Mouse (Mus musculus) heart, adult 8-10 months (tissue): ENCODE data around the gene Trpc6. TPM values are rescaled to one million over a fixed set of nuclear protein-coding genes. Genes with fewer than 3 reads are reported as not detected.

Source experiments
- DNase-seq: peaks from one replicate; pipeline ENCODE4 v3.0.0; 2022; ENCODE audit warnings: low spot score
- total RNA-seq, 4 experiments: library from RNA; stranded (reverse); gene quantifications; 2 replicates each; pipeline ENCODE4 v1.2.4; 2022

Trpc6 gene
- total RNA-seq: under 1 TPM; 0.30 to 0.49 (median 0.36) TPM

DNA sequence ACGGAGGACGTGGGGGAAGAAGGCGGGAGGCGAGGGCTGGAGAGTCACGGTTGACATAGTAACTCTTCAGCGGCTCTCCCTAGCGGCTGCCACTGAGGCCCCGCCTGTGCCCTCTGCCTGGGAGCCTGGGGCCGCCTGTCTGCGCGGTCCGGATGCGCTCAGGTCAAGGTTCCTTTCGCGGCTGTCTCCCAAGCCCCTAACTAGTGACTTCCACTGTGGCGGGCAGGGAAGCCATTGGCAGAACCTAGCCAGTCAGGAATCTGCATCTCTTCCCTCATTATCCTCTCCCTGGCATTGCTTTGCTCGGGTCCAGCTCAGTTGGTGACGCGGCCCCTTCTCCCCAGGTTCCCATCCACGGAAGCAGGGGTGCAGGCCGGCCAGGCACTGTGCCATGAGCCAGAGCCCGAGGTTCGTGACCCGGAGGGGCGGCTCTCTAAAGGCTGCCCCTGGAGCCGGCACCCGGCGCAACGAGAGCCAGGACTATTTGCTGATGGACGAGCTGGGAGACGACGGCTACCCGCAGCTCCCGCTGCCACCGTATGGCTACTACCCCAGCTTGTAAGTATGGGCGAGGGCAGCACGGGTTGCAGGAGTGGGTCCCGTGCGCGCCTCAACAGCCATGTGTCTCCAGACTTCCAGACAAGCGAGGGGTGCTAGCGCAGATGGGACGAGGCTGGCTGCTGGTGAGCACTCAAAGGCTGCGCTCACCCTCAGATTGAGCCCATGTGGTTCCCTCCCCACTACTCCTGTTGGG lies at the start of gene Trpc6:
Gene Trpc6 (plus strand): TSS at position 102 of the 754 bp plus-strand sequence.
- DNase-seq: no peak

GRCm38 (mm10) chr9:8520911-8521310 lies 23.0 kb upstream of the Trpc6 start:
- DNase-seq: no peak

DNA sequence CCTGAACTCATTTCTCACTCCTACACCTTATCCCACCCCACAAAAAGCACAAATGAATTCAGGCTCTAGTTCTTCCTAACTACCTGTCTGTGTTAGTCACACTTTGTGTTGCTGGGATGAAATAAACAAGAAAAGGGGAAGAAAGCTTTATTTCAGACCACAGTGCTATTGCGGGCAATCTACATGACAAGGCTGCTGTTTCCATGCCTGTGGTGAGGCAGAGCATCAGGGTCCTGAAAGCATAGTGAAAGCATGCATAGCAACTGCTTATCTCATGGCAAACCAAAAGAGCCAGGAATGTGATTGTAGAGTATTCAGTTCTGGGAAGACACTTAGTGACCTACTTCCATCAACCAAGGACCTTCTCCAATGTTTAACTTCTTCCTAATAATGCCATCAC lies 10.3 kb upstream of the Trpc6 start:
- DNase-seq: no peak

GRCm38 (mm10) chr9:8545236-8545635 lies 1.3 kb downstream of the Trpc6 start:
- no peak for DNase-seq

DNA sequence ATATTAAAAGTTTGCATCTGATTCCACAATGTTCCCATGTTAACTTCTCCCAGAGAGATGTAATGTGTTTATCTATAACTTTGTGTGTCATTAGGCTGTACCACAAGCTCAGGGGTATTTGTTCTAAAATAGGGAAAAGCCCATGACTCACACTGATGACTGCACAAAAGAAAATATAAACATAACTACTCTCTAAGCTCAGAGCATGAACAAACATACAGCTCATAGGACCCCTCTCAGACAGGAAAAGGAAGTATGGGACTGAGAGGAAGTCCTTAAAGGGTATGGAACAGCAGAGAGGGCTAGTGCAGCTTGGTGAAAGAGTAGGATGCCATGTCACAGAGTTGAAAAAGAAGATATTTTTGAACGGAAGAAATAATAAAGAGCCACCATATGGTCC lies 14.6 kb downstream of the Trpc6 start:
- no peak for DNase-seq

GRCm38 (mm10) chr9:8592618-8593017 lies 48.7 kb downstream of the Trpc6 start:
- no peak for DNase-seq

- no peak for DNase-seq
Observed at GRCm38 (mm10) chr9:8597089-8597488, 53.1 kb downstream of the Trpc6 start.

DNA sequence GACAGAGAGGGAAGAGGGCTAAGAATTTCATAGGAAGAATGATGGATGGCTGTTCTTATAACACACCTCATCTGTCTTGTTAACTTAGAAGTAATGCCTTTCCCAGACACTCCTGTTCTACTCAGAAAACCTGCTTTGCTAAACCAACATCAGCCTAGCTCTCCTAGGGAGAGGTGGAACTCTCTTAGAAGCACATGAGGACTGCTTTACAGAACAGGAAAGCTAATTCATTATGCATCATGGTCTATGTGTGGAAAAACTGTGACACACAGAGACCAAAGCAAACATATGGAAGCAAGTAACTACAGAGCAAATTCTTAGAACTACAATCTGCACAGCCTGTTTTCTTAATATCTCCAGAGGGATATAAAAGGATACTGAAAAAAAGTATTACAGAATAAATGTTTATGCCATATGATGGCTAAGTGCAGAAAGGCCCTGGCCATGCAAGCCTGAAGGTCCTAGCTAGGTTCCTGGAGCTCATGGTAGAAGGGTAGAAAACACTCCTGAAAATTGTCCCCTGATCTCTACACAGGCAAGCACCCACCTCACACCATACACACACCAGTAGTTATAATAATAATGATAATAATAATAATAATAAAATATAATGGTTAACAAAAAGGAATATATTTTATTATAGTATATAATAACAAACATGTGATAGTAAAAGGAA lies 63.0 kb downstream of the Trpc6 start:
- no peak for DNase-seq

- DNase-seq: no peak
Observed at GRCm38 (mm10) chr9:8634344-8634743, 90.4 kb downstream of the Trpc6 start.

DNA sequence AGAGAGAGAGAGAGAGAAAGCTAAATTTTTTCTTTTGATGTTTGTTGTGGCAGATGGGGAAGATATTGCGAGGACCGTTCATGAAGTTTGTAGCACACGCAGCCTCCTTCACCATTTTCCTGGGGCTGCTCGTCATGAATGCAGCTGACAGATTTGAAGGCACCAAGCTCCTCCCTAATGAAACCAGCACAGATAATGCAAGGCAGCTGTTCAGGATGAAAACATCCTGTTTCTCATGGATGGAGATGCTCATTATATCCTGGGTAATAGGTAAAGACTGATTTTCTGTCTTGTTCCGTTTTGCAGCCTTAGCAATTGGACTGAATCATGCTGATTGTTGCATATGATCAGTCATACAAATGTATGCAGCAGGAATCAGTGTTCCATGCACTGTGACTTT lies 99.5 kb downstream of the Trpc6 start:
- DNase-seq: no peak

DNA sequence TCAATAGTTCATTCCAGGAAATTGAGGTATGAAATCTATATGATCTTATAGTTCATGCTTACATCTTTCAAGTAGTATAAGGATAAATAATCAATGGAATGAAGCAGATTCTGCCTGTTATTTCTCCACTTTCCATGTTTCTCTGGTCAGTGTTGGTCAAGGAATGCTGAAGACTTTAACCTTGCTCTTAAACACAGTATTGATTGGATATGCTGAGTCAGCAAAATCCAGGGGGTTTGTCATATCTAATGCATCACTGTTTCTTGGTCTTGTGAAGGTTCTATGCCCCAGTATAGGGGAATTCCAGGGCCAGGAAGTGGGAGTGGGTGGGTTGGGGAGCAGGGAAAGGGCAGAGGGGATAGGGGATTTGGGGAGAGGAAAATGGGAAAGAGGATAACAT lies 111.4 kb downstream of the Trpc6 start:
- DNase-seq: no peak

- no peak for DNase-seq
Observed at GRCm38 (mm10) chr9:8672944-8673343, 129.0 kb downstream of the Trpc6 start.

DNA sequence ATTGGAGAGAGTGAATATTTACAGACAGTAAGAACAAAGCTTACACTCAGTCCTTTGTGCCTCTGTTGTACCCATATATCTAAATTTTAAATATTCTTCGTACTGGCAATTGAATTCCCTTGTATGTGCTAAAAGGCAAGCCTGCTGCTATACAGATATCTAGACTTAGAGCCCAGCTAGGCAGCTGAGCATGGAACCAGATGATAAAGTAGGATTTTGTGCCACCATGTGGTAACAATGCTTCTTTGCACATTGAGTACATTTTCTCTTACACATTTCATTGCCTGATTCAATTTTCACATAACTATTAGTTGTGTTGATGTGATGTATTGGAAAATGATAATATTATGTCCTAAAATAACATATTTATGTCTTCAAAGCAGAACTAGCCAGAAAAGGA lies 132.7 kb downstream of the Trpc6 start:
- no peak for DNase-seq

DNA sequence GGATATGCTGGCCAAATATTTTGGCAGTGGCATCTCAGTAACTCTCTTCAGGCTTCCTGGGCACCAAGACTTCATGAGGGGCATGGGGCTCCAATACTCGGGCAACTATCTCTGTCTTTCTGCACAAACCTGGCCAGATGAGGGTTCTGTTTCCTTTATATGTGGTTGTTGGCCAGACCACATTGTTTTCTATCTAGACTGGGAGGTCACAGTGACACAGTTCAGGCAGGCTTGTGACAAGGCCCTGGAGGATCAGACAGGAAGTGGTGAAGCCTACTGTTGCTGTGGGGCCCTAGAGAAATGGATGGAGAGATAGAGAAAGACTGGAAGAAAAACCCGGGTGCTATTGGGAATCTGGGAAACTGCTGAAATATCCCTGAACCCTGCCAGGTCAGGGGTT lies 149.2 kb downstream of the Trpc6 start:
- DNase-seq: no peak

GRCm38 (mm10) chr9:8700669-8701068 lies 156.7 kb downstream of the Trpc6 start:
- peak; percentile 33 for DNase-seq

- DNase-seq: no peak
Observed at GRCm38 (mm10) chr9:8703516-8703915, 159.6 kb downstream of the Trpc6 start.

GRCm38 (mm10) chr9:8703956-8704355 lies 160.0 kb downstream of the Trpc6 start:
- DNase-seq: no peak

GRCm38 (mm10) chr9:8710052-8710739 lies 166.3 kb downstream of the Trpc6 start:
- DNase-seq: no peak

DNA sequence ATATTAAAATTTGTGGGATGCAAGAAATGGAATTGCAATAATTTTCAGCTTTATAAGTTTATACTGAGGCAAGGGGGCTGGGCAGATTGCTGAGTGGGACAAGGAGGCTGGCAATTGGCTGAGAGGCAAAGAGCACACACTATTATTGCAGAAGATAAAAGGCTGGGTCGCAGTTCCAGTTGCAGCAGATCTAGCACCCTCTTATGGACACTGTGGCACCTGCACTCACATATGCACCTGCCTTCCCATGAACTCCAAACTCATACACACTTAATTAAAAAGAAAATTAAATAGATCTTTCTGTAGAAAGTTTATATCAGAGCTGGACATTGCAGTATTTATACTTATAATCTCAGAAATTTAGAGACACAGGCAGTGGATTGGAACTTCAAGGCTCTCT lies 175.1 kb downstream of the Trpc6 start:
- no peak for DNase-seq

DNA sequence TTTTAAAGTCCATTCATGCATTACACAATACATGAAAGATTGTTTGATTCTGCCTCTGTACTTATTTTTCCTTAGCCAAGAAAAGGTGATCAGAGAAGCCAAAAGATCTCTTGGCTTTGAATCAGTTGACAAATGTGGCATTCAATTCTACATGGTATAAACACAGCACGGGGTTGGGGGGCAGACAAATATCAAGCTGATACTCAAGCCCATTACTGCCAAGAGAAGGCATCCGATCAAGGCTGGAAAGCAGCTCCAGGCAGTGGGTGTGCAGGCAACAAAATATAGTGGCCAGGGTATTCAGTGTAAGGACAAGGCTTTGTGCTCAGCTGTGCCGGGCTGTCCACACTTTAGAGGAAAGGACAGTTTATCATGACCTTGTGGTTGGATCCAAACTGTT lies 185.1 kb downstream of the Trpc6 start:
- DNase-seq: no peak
